Mouse (Mus musculus): ENCODE results near the gene Cul4a. TPM values are rescaled to one million over a fixed set of nuclear protein-coding genes. Genes with fewer than 3 reads are reported as not detected.

Gene Cul4a
- total RNA-seq, 2 experiments from 2014 or later = 73.3 to 76.9 TPM

Small RNA genes lying within 50 kb of the gene (microRNA-seq; reads per million reads assigned to microRNA genes)
- gene Mir1968 (5.0 to 6.4 reads per million in 2 experiments), gene Mir7065 (0 reads per million in 2 experiments)

Other genes starting within 250 kb of the Cul4a start
- gene Mcf2l, start 231.8 kb upstream of the Cul4a start, total RNA-seq (2021) = 10 to 100 TPM; 23.7 to 57.8 TPM
- gene F7, start 79.6 kb upstream of the Cul4a start, total RNA-seq (2021) = not detected
- gene F10, start 68.3 kb upstream of the Cul4a start, total RNA-seq (2021) = not detected
- gene Proz, start 44.7 kb upstream of the Cul4a start, total RNA-seq (2021) = not detected
- 1 to 10 TPM; 6.7 to 8.4 TPM for gene Pcid2, start 162 bp upstream of the Cul4a start, total RNA-seq (2021)
- gene Lamp1, start 53.5 kb downstream of the Cul4a start, total RNA-seq (2021) = 100 to 1,000 TPM; 222 to 232 TPM
- gene Grtp1, start 95.0 kb downstream of the Cul4a start, total RNA-seq (2021) = 10 to 100 TPM; 10.1 to 12.4 TPM
- 10 to 100 TPM; 51.9 to 71.6 TPM for gene Adprhl1, start 148.5 kb downstream of the Cul4a start, total RNA-seq (2021)
- 10 to 100 TPM; 45.6 to 46.1 TPM for gene Dcun1d2, start 182.5 kb downstream of the Cul4a start, total RNA-seq (2021)
- gene Tmco3, start 182.6 kb downstream of the Cul4a start, total RNA-seq (2021) = 10 to 100 TPM; 12.7 to 13.3 TPM
- gene Tfdp1, start 233.1 kb downstream of the Cul4a start, total RNA-seq (2021) = 10 to 100 TPM; 38.3 to 39.1 TPM

Measured in gastrocnemius, postnatal 14 days (tissue).